Mouse (Mus musculus) c-Kit-positive CD71-positive TER-119-negative erythroid progenitor cells, embryonic 14.5 days (primary cell): ENCODE measurements around the gene Borcs6.
"Not testable (repeated sequence)": the region's sequence is repeated elsewhere in the genome, so short reads cannot be mapped to it uniquely, and the experiment has no call there.

Experiments
- DNase-seq: peaks from one replicate; pipeline ENCODE4 v3.0.0-alpha.2; 2013; ENCODE audit warnings: low read depth

The Borcs6 gene

GRCm38 (mm10) chr11:69089616-69090290 lies 30.2 kb downstream of the Borcs6 start:
- no peak for DNase-seq

GRCm38 (mm10) chr11:69090367-69090766 lies 30.9 kb downstream of the Borcs6 start:
- DNase-seq: no peak

GRCm38 (mm10) chr11:69091566-69092385 lies 32.3 kb downstream of the Borcs6 start:
- DNase-seq: no peak

GRCm38 (mm10) chr11:69092386-69092751 lies 32.9 kb downstream of the Borcs6 start:
- DNase-seq: peak; percentile 78

GRCm38 (mm10) chr11:69092871-69093270 lies 33.4 kb downstream of the Borcs6 start:
- no peak for DNase-seq

GRCm38 (mm10) chr11:69093856-69094255 lies 34.3 kb downstream of the Borcs6 start:
- not testable (repeated sequence) for DNase-seq

GRCm38 (mm10) chr11:69094697-69095429 lies 35.3 kb downstream of the Borcs6 start, which contains the start of gene Per1:
TSS of gene Per1 (plus strand) at chr11:69095217.
- DNase-seq: peak; percentile 98

- no peak for DNase-seq
These were observed 36.2 kb downstream of the Borcs6 start for GRCm38 (mm10) chr11:69095511-69096231.

GRCm38 (mm10) chr11:69096360-69096986 lies 37.0 kb downstream of the Borcs6 start:
- no peak for DNase-seq

- DNase-seq: peak; percentile 96
These were observed 37.7 kb downstream of the Borcs6 start for GRCm38 (mm10) chr11:69096987-69097900.

GRCm38 (mm10) chr11:69098039-69098761 lies 38.7 kb downstream of the Borcs6 start:
- DNase-seq: no peak

GRCm38 (mm10) chr11:69098762-69099091 lies 39.2 kb downstream of the Borcs6 start:
- peak; percentile 94 for DNase-seq

- no peak for DNase-seq
These were observed 39.8 kb downstream of the Borcs6 start for GRCm38 (mm10) chr11:69099177-69099914.

GRCm38 (mm10) chr11:69099915-69100345 lies 40.4 kb downstream of the Borcs6 start:
- peak; percentile 76 for DNase-seq

GRCm38 (mm10) chr11:69100639-69101360 lies 41.3 kb downstream of the Borcs6 start:
- no peak for DNase-seq

- DNase-seq: no peak
These were observed 42.3 kb downstream of the Borcs6 start for GRCm38 (mm10) chr11:69101604-69102402.

- no peak for DNase-seq
These were observed 42.8 kb downstream of the Borcs6 start for GRCm38 (mm10) chr11:69102403-69102725.

- no peak for DNase-seq
These were observed 43.6 kb downstream of the Borcs6 start for GRCm38 (mm10) chr11:69103121-69103520.
